8 mouse cellular contexts compared by ENCODE assay signal in genomic region chr15:78174887-78175245, GRCm38 (mm10). TPM values are rescaled to one million over a fixed set of nuclear protein-coding genes. Genes with fewer than 3 reads are reported as not detected.
DNase-seq lines count a peak whose midpoint lies in the region; ATAC-seq and TF ChIP-seq lines count a peak whose summit lies in the region.
"Had no signal": no experiment of that assay in that cellular context is flagged by ENCODE, and none has a peak within 500 bp of the region (broad histone marks: within the 10 kb centered on the region; RNA-seq: fewer than 3 reads in every experiment).

No protein-coding gene starts in this region.

- no peaks in the 10 kb centered on the region for H3K27me3 ChIP-seq in lung, postnatal 0 days (replicated peaks; ENCODE audit: insufficient read depth, low read length)
- no peaks in the 10 kb centered on the region for H3K27me3 ChIP-seq in forebrain, embryonic 11.5 days (ENCODE audit: control insufficient read depth, insufficient read depth, low read length)
- no peaks in the 10 kb centered on the region for H3K27me3 ChIP-seq in limb, embryonic 13.5 days
- H3K27me3 ChIP-seq in stomach, embryonic 14.5 days (ENCODE audit: control insufficient read depth, insufficient read depth, low read length) = no peaks in the 10 kb centered on the region

- no peak for TF ChIP-seq CTCF in lung, postnatal 0 days (IDR thresholded peaks at IDR 0.05)

- 75% methylated on average over 6 of the region's 6 CpGs for WGBS in lung, postnatal 0 days
- 76% methylated on average over 6 of the region's 6 CpGs for WGBS in forebrain, embryonic 11.5 days
- WGBS in limb, embryonic 13.5 days = 76% methylated on average over 6 of the region's 6 CpGs
- 74% methylated on average over 6 of the region's 6 CpGs for WGBS in stomach, embryonic 14.5 days

- H3K36me3 ChIP-seq in lung, postnatal 0 days (ENCODE audit: insufficient read depth, low read length) = no peaks in the 10 kb centered on the region
- H3K36me3 ChIP-seq in forebrain, embryonic 11.5 days (ENCODE audit: control insufficient read depth, insufficient read depth, low read length) = no peaks in the 10 kb centered on the region
- no peaks in the 10 kb centered on the region for H3K36me3 ChIP-seq in limb, embryonic 13.5 days
- H3K36me3 ChIP-seq in stomach, embryonic 14.5 days (ENCODE audit: control insufficient read depth, insufficient read depth, low read length) = no peaks in the 10 kb centered on the region

- DNase-seq in lung, postnatal 0 days (ENCODE audit: low spot score) = peak; percentile 14
- DNase-seq in lung, postnatal 14 days = no peak
- no peak for DNase-seq in forebrain, embryonic 11.5 days (ENCODE audit: low spot score)
- DNase-seq in cerebellum, postnatal 25 days = no peak
- no peak for DNase-seq in layer of hippocampus, adult 9-10 months (ENCODE audit: low spot score)

- H3K9me3 ChIP-seq in lung, postnatal 0 days (ENCODE audit: low read length) = no peaks in the 10 kb centered on the region
- H3K9me3 ChIP-seq in forebrain, embryonic 11.5 days (ENCODE audit: control insufficient read depth, low read length) = no peaks in the 10 kb centered on the region
- H3K9me3 ChIP-seq in limb, embryonic 13.5 days = no peaks in the 10 kb centered on the region
- H3K9me3 ChIP-seq in stomach, embryonic 14.5 days (ENCODE audit: control insufficient read depth, low read depth, low read length) = no peaks in the 10 kb centered on the region

- H3K27ac ChIP-seq in lung, postnatal 0 days (ENCODE audit: low read length) = no peak overlapping the region
- no peak overlapping the region for H3K27ac ChIP-seq in forebrain, embryonic 11.5 days (ENCODE audit: low read depth, low read length)
- peak overlapping the region; percentile 49; the same call in 1 of the 2 replicates for H3K27ac ChIP-seq in limb, embryonic 13.5 days
- peak overlapping the region; percentile 16; the same call in 1 of the 2 replicates for H3K27ac ChIP-seq in stomach, embryonic 14.5 days (ENCODE audit: low read length)

- peak overlapping the region; percentile 50; the same call in 1 of the 2 replicates for H3K4me2 ChIP-seq in lung, postnatal 0 days (replicated peaks; ENCODE audit: low read depth, low read length)
- peak overlapping the region; percentile 52 for H3K4me2 ChIP-seq in forebrain, embryonic 11.5 days (ENCODE audit: low read depth, low read length, severe bottlenecking)
- H3K4me2 ChIP-seq in limb, embryonic 13.5 days (replicated peaks) = peak overlapping the region; percentile 63
- H3K4me2 ChIP-seq in stomach, embryonic 14.5 days (replicated peaks; ENCODE audit: low read depth, low read length) = peak overlapping the region; percentile 53

- ATAC-seq in lung, postnatal 0 days = no peak
- no peak for ATAC-seq in forebrain, embryonic 11.5 days (replicated peaks; ENCODE audit: low FRiP score)
- no peak for ATAC-seq in limb, embryonic 13.5 days (ENCODE audit: low FRiP score, low read depth)
- no peak for ATAC-seq in stomach, embryonic 14.5 days (ENCODE audit: insufficient number of reproducible peaks, insufficient read depth, low FRiP score, low read depth)

- TF ChIP-seq EP300 in lung, postnatal 0 days (IDR thresholded peaks at IDR 0.05) = no peak

- H3K4me3 ChIP-seq in lung, postnatal 0 days (ENCODE audit: low read depth, low read length) = peak overlapping the region; percentile 25; the same call in 1 of the 2 replicates
- H3K4me3 ChIP-seq in forebrain, embryonic 11.5 days (ENCODE audit: low read depth, low read length) = peak overlapping the region; percentile 57
- peak overlapping the region; percentile 45 for H3K4me3 ChIP-seq in limb, embryonic 13.5 days
- peak overlapping the region; percentile 31 for H3K4me3 ChIP-seq in stomach, embryonic 14.5 days (ENCODE audit: low read depth, low read length)

- no peak overlapping the region for H3K9ac ChIP-seq in lung, postnatal 0 days (replicated peaks; ENCODE audit: low read depth)
- H3K9ac ChIP-seq in forebrain, embryonic 11.5 days (ENCODE audit: low read length) = peak overlapping the region; percentile 57
- H3K9ac ChIP-seq in limb, embryonic 13.5 days = peak overlapping the region; percentile 61
- H3K9ac ChIP-seq in stomach, embryonic 14.5 days (replicated peaks; ENCODE audit: low read depth, low read length) = peak overlapping the region; percentile 38; the same call in 1 of the 2 replicates

- peaks cover 7% of the 10 kb centered on the region; the same call in 1 of the 2 replicates for H3K4me1 ChIP-seq in lung, postnatal 0 days (ENCODE audit: insufficient read depth, low read depth, low read length)
- peaks cover 12% of the 10 kb centered on the region; the same call in 1 of the 2 replicates for H3K4me1 ChIP-seq in forebrain, embryonic 11.5 days (replicated peaks; ENCODE audit: control insufficient read depth, insufficient read depth, low read length)
- peaks cover 18% of the 10 kb centered on the region for H3K4me1 ChIP-seq in limb, embryonic 13.5 days
- peaks cover 9% of the 10 kb centered on the region for H3K4me1 ChIP-seq in stomach, embryonic 14.5 days (ENCODE audit: control insufficient read depth, insufficient read depth, low read length)

RNA-seq across cellular contexts. Expression of gene Ift27, which starts 1.0 kb away (rescaled TPM):
- 61.6 and 62.2 TPM in 2 replicates for polyA plus RNA-seq in lung, postnatal 0 days (2015; fragmentation: Nextera tagmentation; extraction: Ambion mirVana)
- polyA plus RNA-seq in forebrain, embryonic 11.5 days (2014; fragmentation: Nextera tagmentation; extraction: Ambion mirVana) = 142 and 145 TPM in 2 replicates
- 91.1 and 98.3 TPM in 2 replicates for polyA plus RNA-seq in limb, embryonic 13.5 days (2015; fragmentation: Nextera tagmentation; extraction: Ambion mirVana)
- polyA plus RNA-seq in stomach, embryonic 14.5 days (2014; fragmentation: Nextera tagmentation; extraction: Ambion mirVana) = 85.6 and 97.3 TPM in 2 replicates

RNA-seq across cellular contexts. Expression of gene Pvalb, which starts 31.3 kb away (rescaled TPM):
- polyA plus RNA-seq in lung, postnatal 0 days (2015; fragmentation: Nextera tagmentation; extraction: Ambion mirVana) = not detected in 2 replicates
- not detected in 2 replicates for polyA plus RNA-seq in forebrain, embryonic 11.5 days (2014; fragmentation: Nextera tagmentation; extraction: Ambion mirVana)
- 0.15 TPM in 1 of 2 replicates, not detected in the other for polyA plus RNA-seq in limb, embryonic 13.5 days (2015; fragmentation: Nextera tagmentation; extraction: Ambion mirVana)
- polyA plus RNA-seq in stomach, embryonic 14.5 days (2014; fragmentation: Nextera tagmentation; extraction: Ambion mirVana) = not detected in 2 replicates

RNA-seq across cellular contexts. Expression of gene Cacng2, which starts 55.0 kb away (rescaled TPM):
- polyA plus RNA-seq in lung, postnatal 0 days (2015; fragmentation: Nextera tagmentation; extraction: Ambion mirVana) = not detected in 2 replicates
- polyA plus RNA-seq in forebrain, embryonic 11.5 days (2014; fragmentation: Nextera tagmentation; extraction: Ambion mirVana) = 0.56 and 0.75 TPM in 2 replicates
- polyA plus RNA-seq in limb, embryonic 13.5 days (2015; fragmentation: Nextera tagmentation; extraction: Ambion mirVana) = 0.06 TPM in 1 of 2 replicates, not detected in the other
- 0.06 and 0.15 TPM in 2 replicates for polyA plus RNA-seq in stomach, embryonic 14.5 days (2014; fragmentation: Nextera tagmentation; extraction: Ambion mirVana)
- polyA plus RNA-seq: large intestine, adult 2 months had no signal

Comparison
In these comparisons a context has a peak if more than half of its experiments do, and no peak if none do; other contexts are left out.
1. H3K27ac ChIP-seq: peak in limb, embryonic 13.5 days (single experiment) and stomach, embryonic 14.5 days (single experiment); none in lung, postnatal 0 days (single experiment) and forebrain, embryonic 11.5 days (single experiment).
2. Peak in every context shown above with its lines, with median percentiles within 50 percentile points of each other: H3K4me2 ChIP-seq and H3K4me3 ChIP-seq.